Mouse (Mus musculus) lung, postnatal 0 days (tissue): ENCODE measurements around the gene Mthfr. TPM values are rescaled to one million over a fixed set of nuclear protein-coding genes. Genes with fewer than 3 reads are reported as not detected.
"Not testable (repeated sequence)": the region's sequence is repeated elsewhere in the genome, so short reads cannot be mapped to it uniquely, and the experiment has no call there.

Experiments used
- ATAC-seq: fragments of 200-750 bp; cut with Nextera tagmentation; 2 replicates; pipeline ENCODE4 v1.8.0; 2017; ENCODE audit warnings: moderate library complexity
- DNase-seq: peaks from one replicate; pipeline ENCODE4 v3.0.0-alpha.2; 2016; ENCODE audit warnings: low spot score
- H3K27ac ChIP-seq: fragments of 300-500 bp; sonication (generic); 2 replicates; pipeline ENCODE4 v1.5.1; 2014; ENCODE audit warnings: antibody characterized with exemption, mild to moderate bottlenecking, low read length, mixed read lengths
- H3K27me3 ChIP-seq: fragments of 300-500 bp; sonication (generic); replicated peaks from 2 replicates; pipeline ENCODE4 v1.6.1; 2014; ENCODE audit warnings: low read length, mixed read lengths; ENCODE audit not compliant: insufficient read depth
- H3K36me3 ChIP-seq: fragments of 300-500 bp; sonication (generic); 2 replicates; pipeline ENCODE4 v1.6.1; 2014; ENCODE audit warnings: low read length, mixed read lengths; ENCODE audit not compliant: insufficient read depth
- H3K4me1 ChIP-seq: fragments of 300-500 bp; sonication (generic); 2 replicates; pipeline ENCODE4 v1.6.1; 2014; ENCODE audit warnings: antibody characterized with exemption, low read depth, low read length, mixed read lengths; ENCODE audit not compliant: insufficient read depth
- H3K4me2 ChIP-seq: fragments of 300-500 bp; sonication (generic); replicated peaks from 2 replicates; pipeline ENCODE4 v1.6.1; 2014; ENCODE audit warnings: low read depth, mild to moderate bottlenecking, low read length, moderate library complexity, mixed read lengths
- H3K4me3 ChIP-seq: fragments of 300-500 bp; sonication (generic); 2 replicates; pipeline ENCODE4 v1.5.1; 2014; ENCODE audit warnings: low read depth, low read length
- H3K9ac ChIP-seq: fragments of 300-500 bp; sonication (generic); replicated peaks from 2 replicates; pipeline ENCODE4 v1.6.1; 2014; ENCODE audit warnings: low read depth, mild to moderate bottlenecking
- H3K9me3 ChIP-seq: fragments of 300-500 bp; sonication (generic); 2 replicates; pipeline ENCODE4 v1.6.1; 2016; ENCODE audit warnings: low read length, mixed read lengths
- CTCF ChIP-seq: IDR thresholded peaks from 2 replicates; pipeline ENCODE4 v1.5.1; 2016; ENCODE audit warnings: antibody characterized with exemption, mild to moderate bottlenecking
- EP300 ChIP-seq: IDR thresholded peaks from 2 replicates; pipeline ENCODE4 v1.6.1; 2016; ENCODE audit warnings: antibody characterized with exemption, mild to moderate bottlenecking, control low read depth
- WGBS: fragments of 180-500 bp; shearing (Covaris S2); extraction: QIAGEN DNeasy Blood & Tissue Kit; methylation state at CpG from one replicate; pipeline ENCODE4 v1.1.7; 2014; 5-methylcytosine and 5-hydroxymethylcytosine counted together
- polyA plus RNA-seq: library from polyadenylated mRNA; unstranded; fragments of >200 nt; fragmentation: Nextera tagmentation; extraction: Ambion mirVana; gene quantifications from 2 replicates; pipeline ENCODE4 v1.2.1, GENCODE M21; 2015

Gene Mthfr
- polyA plus RNA-seq, 1 experiment from 2014 or later = 14.0 TPM

- Histone ChIP-seq H3K36me3 (peaks cover 17% of the 10 kb centered on the region; the same call in 1 of the 2 replicates), H3K27ac (no peak overlapping the region), H3K9ac (no peak overlapping the region), H3K4me3 (no peak overlapping the region), H3K27me3 (no peaks in the 10 kb centered on the region), H3K9me3 (no peaks in the 10 kb centered on the region), H3K4me1 (peaks cover 17% of the 10 kb centered on the region; the same call in 1 of the 2 replicates), H3K4me2 (no peak overlapping the region)
- no peak for DNase-seq
- TF ChIP-seq EP300 = no peak
- no peak for TF ChIP-seq CTCF
- no peak for ATAC-seq
- 93% methylated on average over 2 of the region's 2 CpGs for WGBS
These were observed 5.2 kb downstream of the Mthfr start for GRCm38 (mm10) chr4:148044113-148044512.

DNA sequence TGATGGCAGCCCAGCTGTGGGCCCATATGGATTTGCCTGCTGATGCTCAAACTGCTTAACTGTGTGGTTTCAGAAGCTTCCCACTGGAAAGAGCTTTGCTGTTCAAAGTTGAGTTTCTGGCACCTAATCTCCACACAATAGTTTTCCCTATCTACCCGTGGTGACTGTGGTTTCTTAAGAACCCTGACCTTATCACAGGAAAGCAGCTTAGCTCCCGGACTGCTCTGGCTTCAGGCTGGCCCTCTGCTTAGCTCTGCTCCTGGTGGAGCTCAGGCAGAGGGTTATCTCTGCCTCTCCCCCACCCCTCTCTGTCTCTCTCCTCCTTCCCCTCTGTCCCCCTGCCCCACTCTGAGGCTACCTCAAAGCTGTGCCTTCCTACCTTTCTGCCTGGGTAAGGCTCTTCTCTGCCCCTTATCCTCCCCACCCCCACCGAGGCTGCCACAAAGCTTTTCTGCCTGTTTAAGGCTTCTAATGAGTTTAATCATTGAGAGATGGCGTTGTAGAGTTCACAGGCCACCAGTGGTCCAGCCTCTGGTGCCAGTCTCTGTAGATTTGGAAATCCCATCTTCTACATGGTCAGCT lies 7.7 kb downstream of the Mthfr start:
- no peak for TF ChIP-seq CTCF
- no peak for TF ChIP-seq EP300
- no peak for DNase-seq
- ATAC-seq = no peak
- WGBS = 57% methylated on average over 4 of the region's 4 CpGs
- Histone ChIP-seq H3K9ac (no peak overlapping the region), H3K36me3 (peaks cover 17% of the 10 kb centered on the region; the same call in 1 of the 2 replicates), H3K9me3 (no peaks in the 10 kb centered on the region), H3K27ac (no peak overlapping the region), H3K27me3 (no peaks in the 10 kb centered on the region), H3K4me2 (no peak overlapping the region), H3K4me1 (0 out of 2 replicates have a peak, but pooled peaks cover 2% of the 10 kb centered on the region), H3K4me3 (no peak overlapping the region)

DNA sequence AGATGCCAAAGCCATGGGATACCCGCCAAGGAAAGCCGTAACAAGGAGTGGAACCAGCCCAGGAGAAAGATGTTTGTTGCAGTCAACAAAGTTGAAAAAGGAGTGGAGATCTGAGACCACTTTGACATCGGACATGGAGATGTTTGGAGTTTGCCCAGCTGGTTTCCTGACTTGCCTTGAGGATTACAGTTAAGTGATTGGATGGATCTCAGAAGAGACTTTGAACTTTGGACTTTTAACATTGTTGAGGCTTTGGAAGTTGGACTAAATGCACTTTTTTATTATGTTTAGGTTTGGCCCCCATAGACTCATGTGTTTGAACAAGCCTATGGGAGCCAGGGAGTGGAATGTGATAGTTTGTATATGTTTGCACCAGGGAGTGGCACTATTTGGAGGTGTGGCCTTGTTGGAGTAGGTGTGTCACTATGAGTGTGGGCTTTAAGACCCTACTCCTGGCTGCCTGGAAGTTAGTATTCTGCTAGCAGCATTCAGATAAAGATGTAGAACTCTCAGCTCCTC lies 11.6 kb downstream of the Mthfr start:
- H3K4me1 ChIP-seq, H3K27me3 ChIP-seq, H3K4me2 ChIP-seq, H3K27ac ChIP-seq, DNase-seq, H3K9ac ChIP-seq, ATAC-seq, H3K9me3 ChIP-seq, H3K4me3 ChIP-seq: not testable (repeated sequence)
- 82% methylated on average over 3 of the region's 3 CpGs for WGBS
- peaks cover 36% of the 10 kb centered on the region; the same call in 1 of the 2 replicates for H3K36me3 ChIP-seq

DNA sequence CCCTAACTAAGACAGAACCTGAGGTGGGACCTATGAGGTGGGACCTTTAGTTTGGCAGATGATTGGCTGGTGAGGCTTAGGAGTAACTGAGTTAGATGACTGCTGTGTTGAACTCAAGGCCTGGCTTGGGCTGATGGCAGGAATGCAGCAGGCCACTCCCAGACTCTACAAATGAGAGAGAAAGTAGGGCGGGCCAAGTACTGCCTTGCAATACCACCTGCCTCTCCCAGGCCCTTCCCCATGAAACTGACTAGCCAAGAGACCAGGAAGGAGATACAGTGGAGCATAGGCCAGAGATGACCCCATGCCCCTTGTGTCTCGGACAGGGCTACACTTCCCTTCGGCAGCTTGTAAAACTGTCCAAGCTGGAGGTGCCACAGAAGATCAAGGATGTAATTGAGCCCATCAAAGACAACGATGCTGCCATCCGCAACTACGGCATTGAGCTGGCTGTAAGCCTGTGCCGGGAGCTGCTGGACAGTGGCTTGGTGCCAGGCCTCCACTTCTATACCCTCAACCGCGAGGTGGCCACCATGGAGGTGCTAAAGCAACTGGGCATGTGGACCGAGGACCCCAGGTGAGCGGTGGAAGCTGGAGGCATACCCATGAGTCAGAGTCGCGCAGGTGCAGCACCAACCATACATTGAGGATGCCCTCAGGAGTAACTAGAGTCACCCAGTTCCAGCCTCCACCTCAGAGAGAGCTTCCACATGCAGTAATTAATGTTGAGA lies 12.3 kb downstream of the Mthfr start:
- WGBS = 90% methylated on average over 13 of the region's 13 CpGs

DNA sequence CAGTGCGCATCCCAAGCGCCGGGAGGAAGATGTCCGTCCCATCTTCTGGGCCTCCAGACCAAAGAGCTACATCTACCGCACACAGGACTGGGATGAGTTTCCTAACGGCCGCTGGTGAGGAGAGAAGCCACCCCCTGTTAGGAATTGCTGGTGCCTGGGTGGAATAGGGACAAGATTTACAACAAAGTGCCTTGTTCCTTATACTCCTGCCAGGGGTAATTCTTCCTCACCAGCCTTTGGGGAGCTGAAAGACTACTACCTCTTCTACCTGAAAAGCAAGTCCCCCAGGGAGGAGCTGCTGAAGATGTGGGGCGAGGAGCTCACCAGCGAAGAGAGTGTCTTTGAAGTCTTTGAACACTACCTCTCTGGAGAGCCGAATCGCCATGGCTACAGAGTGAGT lies 13.0 kb downstream of the Mthfr start:
- H3K4me1 ChIP-seq = no peaks in the 10 kb centered on the region
- ATAC-seq (no peak), DNase-seq (no peak)
- peaks cover 40% of the 10 kb centered on the region for H3K36me3 ChIP-seq
- H3K4me2 ChIP-seq = no peak overlapping the region
- H3K27ac ChIP-seq = no peak overlapping the region
- no peak overlapping the region for H3K9ac ChIP-seq
- H3K27me3 ChIP-seq = no peaks in the 10 kb centered on the region
- no peak overlapping the region for H3K4me3 ChIP-seq
- TF ChIP-seq CTCF = no peak
- TF ChIP-seq EP300 = no peak
- H3K9me3 ChIP-seq = no peaks in the 10 kb centered on the region
- 90% methylated on average over 11 of the region's 11 CpGs for WGBS

More for the DNA sequence above, 12.3 kb downstream of the Mthfr start:
- Histone ChIP-seq H3K4me3 (no peak overlapping the region), H3K27ac (no peak overlapping the region), H3K36me3 (peaks cover 38% of the 10 kb centered on the region; the same call in 1 of the 2 replicates), H3K4me1 (no peaks in the 10 kb centered on the region), H3K27me3 (no peaks in the 10 kb centered on the region), H3K4me2 (no peak overlapping the region), H3K9me3 (no peaks in the 10 kb centered on the region), H3K9ac (no peak overlapping the region)
- TF ChIP-seq CTCF (no peak), EP300 (no peak)
- ATAC-seq (no peak), DNase-seq (peak; percentile 19)

DNA sequence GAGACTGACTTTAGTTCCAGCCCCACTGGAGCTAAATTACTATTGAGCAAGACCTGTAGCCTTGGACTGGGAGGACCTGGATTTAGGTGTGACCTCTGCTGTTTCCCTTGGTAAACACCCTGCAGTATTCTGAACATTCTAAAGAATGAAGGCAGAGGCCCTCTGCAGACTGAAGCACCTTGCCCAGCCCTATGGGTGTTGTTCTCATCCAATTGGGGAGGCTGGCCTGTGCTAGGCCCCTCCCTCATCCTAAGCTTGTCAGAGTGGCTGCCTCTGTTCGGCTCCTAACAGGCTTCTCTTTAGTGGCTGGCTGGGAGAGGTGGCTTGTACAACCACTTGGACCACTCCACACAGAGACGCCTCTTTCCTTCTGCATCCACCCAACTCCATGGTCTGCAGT lies 14.1 kb downstream of the Mthfr start:
- 56% methylated on average over 2 of the region's 2 CpGs for WGBS
- H3K9me3 ChIP-seq = no peaks in the 10 kb centered on the region
- H3K9ac ChIP-seq = no peak overlapping the region
- no peak for TF ChIP-seq CTCF
- no peak for TF ChIP-seq EP300
- peak; percentile 50 for DNase-seq
- peaks cover 43% of the 10 kb centered on the region for H3K36me3 ChIP-seq
- ATAC-seq = peak; percentile 93
- no peaks in the 10 kb centered on the region for H3K4me1 ChIP-seq
- H3K27ac ChIP-seq = 0 out of 2 replicates have a peak overlapping the region, but pooled peaks have one; percentile 3
- no peaks in the 10 kb centered on the region for H3K27me3 ChIP-seq
- H3K4me2 ChIP-seq = no peak overlapping the region
- no peak overlapping the region for H3K4me3 ChIP-seq
